Mouse (Mus musculus): ENCODE data around the gene Sorbs2.

- TF ChIP-seq CTCF (IDR thresholded peaks at IDR 0.05; ENCODE audit: control insufficient read depth, insufficient read depth, insufficient read length): no peak
- no peak for TF ChIP-seq USF1 (IDR thresholded peaks at IDR 0.05; ENCODE audit: low read depth)
- no peak for TF ChIP-seq MAX (IDR thresholded peaks at IDR 0.05)
- TF ChIP-seq MYOD1 (IDR thresholded peaks at IDR 0.05; ENCODE audit: control insufficient read depth, insufficient read length, low read depth): no peak
These were observed 114.1 kb downstream of the Sorbs2 start for GRCm38 (mm10) chr8:45621576-45622178.
